Mouse (Mus musculus) 3T3-L1 (cell line): Measurements from ENCODE around the gene Rai2.

Experiments
- DNase-seq: peaks from one replicate; pipeline ENCODE4 v3.0.0-alpha.2; 2015; ENCODE audit warnings: low read depth, low spot score

The Rai2 gene

GRCm38 (mm10) chrX:161826186-161826585 lies 109.3 kb downstream of the Rai2 start:
- DNase-seq, result peak; percentile 58
